Mouse (Mus musculus) embryo, embryonic 10 days (tissue): Measurements from ENCODE around the gene Atp5b.
A peak's percentile ranks its signal among the peaks of the same experiment; 100 is the strongest.
"Not testable (repeated sequence)": the region's sequence is repeated elsewhere in the genome, so short reads cannot be mapped to it uniquely, and the experiment has no call there.

Experiments used
- DNase-seq: peaks from one replicate; pipeline ENCODE4 v3.0.0-alpha.2; 2015; ENCODE audit warnings: low spot score

Gene Atp5b

GRCm38 (mm10) chr10:128070432-128070831 lies 12.6 kb upstream of the Atp5b start:
- not testable (repeated sequence) for DNase-seq

GRCm38 (mm10) chr10:128078269-128078668 lies 4.8 kb upstream of the Atp5b start:
- not testable (repeated sequence) for DNase-seq

- DNase-seq = no peak
Measured at GRCm38 (mm10) chr10:128080496-128080895, 2.6 kb upstream of the Atp5b start.

GRCm38 (mm10) chr10:128081807-128082476 lies 1.1 kb upstream of the Atp5b start:
- DNase-seq = no peak

GRCm38 (mm10) chr10:128082477-128082808 lies 630 bp upstream of the Atp5b start:
- DNase-seq = no peak

- no peak for DNase-seq
Measured at GRCm38 (mm10) chr10:128083688-128084087, 615 bp downstream of the Atp5b start.

- DNase-seq = no peak
Measured at GRCm38 (mm10) chr10:128084160-128084559, 1.1 kb downstream of the Atp5b start.

GRCm38 (mm10) chr10:128086391-128086790 lies 3.3 kb downstream of the Atp5b start:
- peak; percentile 67 for DNase-seq

- not testable (repeated sequence) for DNase-seq
Measured at GRCm38 (mm10) chr10:128087216-128087615, 4.1 kb downstream of the Atp5b start.

- DNase-seq = no peak
Measured at GRCm38 (mm10) chr10:128088181-128088580, 5.1 kb downstream of the Atp5b start.

- DNase-seq = no peak
Measured at GRCm38 (mm10) chr10:128089842-128090241, 6.8 kb downstream of the Atp5b start.

GRCm38 (mm10) chr10:128090651-128091563 lies 7.8 kb downstream of the Atp5b start:
- DNase-seq = peak; percentile 95

- no peak for DNase-seq
Measured at GRCm38 (mm10) chr10:128091564-128092505, 8.8 kb downstream of the Atp5b start, which contains the start of gene Baz2a. Gene Baz2a, plus strand, starts transcription at chr10:128091577.

GRCm38 (mm10) chr10:128092506-128093495 lies 9.7 kb downstream of the Atp5b start:
- peak; percentile 88 for DNase-seq

GRCm38 (mm10) chr10:128093496-128094294 lies 10.6 kb downstream of the Atp5b start:
- no peak for DNase-seq

GRCm38 (mm10) chr10:128094340-128094968 lies 11.4 kb downstream of the Atp5b start:
- DNase-seq = peak; percentile 95

GRCm38 (mm10) chr10:128095003-128095636 lies 12.0 kb downstream of the Atp5b start:
- DNase-seq = no peak

GRCm38 (mm10) chr10:128096313-128096692 lies 13.2 kb downstream of the Atp5b start:
- no peak for DNase-seq
